Mouse (Mus musculus) left cerebral cortex, adult 8-10 months (tissue): ENCODE measurements around the gene Nfix. TPM values are rescaled to one million over a fixed set of nuclear protein-coding genes. Genes with fewer than 3 reads are reported as not detected.

ENCODE experiments used
- DNase-seq, 2 experiments: peaks; one replicate each; pipeline ENCODE4 v3.0.0; 2022; ENCODE audit warnings: low spot score in 2 of 2
- total RNA-seq, 4 experiments: library from RNA; stranded (reverse); gene quantifications; 2 replicates each; pipeline ENCODE4 v1.2.4; 2022

The Nfix gene
- total RNA-seq, 4 experiments from 2014 or later = 352 to 438 (median 370) TPM

GRCm38 (mm10) chr8:84782680-84783079 lies 17.5 kb downstream of the Nfix start:
- DNase-seq = no peak

GRCm38 (mm10) chr8:84781686-84782505 lies 18.2 kb downstream of the Nfix start:
- DNase-seq = no peak

GRCm38 (mm10) chr8:84780949-84781680 lies 19.0 kb downstream of the Nfix start:
- no peak for DNase-seq

- no peak for DNase-seq
Observed at GRCm38 (mm10) chr8:84780225-84780555, 20.0 kb downstream of the Nfix start.

- no peak for DNase-seq
Observed at GRCm38 (mm10) chr8:84779519-84780224, 20.5 kb downstream of the Nfix start.

- DNase-seq = no peak
Observed at GRCm38 (mm10) chr8:84778638-84779380, 21.3 kb downstream of the Nfix start.

GRCm38 (mm10) chr8:84777899-84778637 lies 22.1 kb downstream of the Nfix start:
- no peak for DNase-seq

- DNase-seq = no peak
Observed at GRCm38 (mm10) chr8:84776569-84776968, 23.6 kb downstream of the Nfix start.

GRCm38 (mm10) chr8:84775621-84776113 lies 24.5 kb downstream of the Nfix start:
- no peak for DNase-seq

- peak in 1 of 2 experiments; percentile 82 for DNase-seq
Observed at GRCm38 (mm10) chr8:84775105-84775591, 25.0 kb downstream of the Nfix start.

GRCm38 (mm10) chr8:84774473-84774911 lies 25.7 kb downstream of the Nfix start:
- DNase-seq = peak in 1 of 2 experiments; percentile 71

GRCm38 (mm10) chr8:84773833-84774232 lies 26.3 kb downstream of the Nfix start:
- peak in 1 of 2 experiments; percentile 88 for DNase-seq

- no peak for DNase-seq
Observed at GRCm38 (mm10) chr8:84773304-84773703, 26.8 kb downstream of the Nfix start.

GRCm38 (mm10) chr8:84772628-84773027 lies 27.5 kb downstream of the Nfix start:
- no peak for DNase-seq

- no peak for DNase-seq
Observed at GRCm38 (mm10) chr8:84771941-84772378, 28.2 kb downstream of the Nfix start.

- no peak for DNase-seq
Observed at GRCm38 (mm10) chr8:84771000-84771687, 29.0 kb downstream of the Nfix start.

GRCm38 (mm10) chr8:84770100-84770953 lies 29.8 kb downstream of the Nfix start:
- no peak for DNase-seq

GRCm38 (mm10) chr8:84769324-84769723 lies 30.8 kb downstream of the Nfix start:
- no peak for DNase-seq
